Mouse (Mus musculus) limb, embryonic 15.5 days (tissue): ENCODE measurements around the gene Pdzd8. TPM values are rescaled to one million over a fixed set of nuclear protein-coding genes. Genes with fewer than 3 reads are reported as not detected.

Source experiments
- ATAC-seq: fragments of 200-750 bp; cut with Nextera tagmentation; 2 replicates; pipeline ENCODE4 v1.8.0; 2017; ENCODE audit warnings: low read depth, moderate TSS enrichment; ENCODE audit not compliant: insufficient number of reproducible peaks, low FRiP score, low TSS enrichment
- H3K27ac ChIP-seq: fragments of 300-500 bp; sonication (generic); 2 replicates; pipeline ENCODE4 v1.5.1; 2015; ENCODE audit warnings: moderate library complexity, mild to moderate bottlenecking, inconsistent platforms
- H3K27me3 ChIP-seq: fragments of 300-500 bp; sonication (generic); 2 replicates; pipeline ENCODE4 v1.6.1; 2015; ENCODE audit warnings: inconsistent platforms
- H3K36me3 ChIP-seq: fragments of 300-500 bp; sonication (generic); 2 replicates; pipeline ENCODE4 v1.6.1; 2015; ENCODE audit warnings: inconsistent platforms
- H3K4me1 ChIP-seq: fragments of 300-500 bp; sonication (generic); 2 replicates; pipeline ENCODE4 v1.6.1; 2015; ENCODE audit warnings: inconsistent platforms
- H3K4me2 ChIP-seq: fragments of 300-500 bp; sonication (generic); 2 replicates; pipeline ENCODE4 v1.6.1; 2015; ENCODE audit warnings: mild to moderate bottlenecking, inconsistent platforms
- H3K4me3 ChIP-seq: fragments of 300-500 bp; sonication (generic); 2 replicates; pipeline ENCODE4 v1.5.1; 2015; ENCODE audit warnings: mild to moderate bottlenecking, inconsistent platforms
- H3K9ac ChIP-seq: fragments of 300-500 bp; sonication (generic); 2 replicates; pipeline ENCODE4 v1.6.1; 2015; ENCODE audit warnings: inconsistent platforms
- H3K9me3 ChIP-seq: fragments of 300-500 bp; sonication (generic); 2 replicates; pipeline ENCODE4 v1.6.1; 2016; ENCODE audit warnings: inconsistent platforms
- WGBS: fragments of 180-500 bp; shearing (Covaris S2); methylation state at CpG from one replicate; pipeline ENCODE4 v1.1.7; 2015; 5-methylcytosine and 5-hydroxymethylcytosine counted together
- polyA plus RNA-seq: library from polyadenylated mRNA; unstranded; fragments of >200 nt; fragmentation: Nextera tagmentation; extraction: Ambion mirVana; gene quantifications from 2 replicates; pipeline ENCODE4 v1.2.1, GENCODE M21; 2015

Pdzd8 gene
- polyA plus RNA-seq, 1 experiment from 2014 or later, result 10.1 TPM

DNA sequence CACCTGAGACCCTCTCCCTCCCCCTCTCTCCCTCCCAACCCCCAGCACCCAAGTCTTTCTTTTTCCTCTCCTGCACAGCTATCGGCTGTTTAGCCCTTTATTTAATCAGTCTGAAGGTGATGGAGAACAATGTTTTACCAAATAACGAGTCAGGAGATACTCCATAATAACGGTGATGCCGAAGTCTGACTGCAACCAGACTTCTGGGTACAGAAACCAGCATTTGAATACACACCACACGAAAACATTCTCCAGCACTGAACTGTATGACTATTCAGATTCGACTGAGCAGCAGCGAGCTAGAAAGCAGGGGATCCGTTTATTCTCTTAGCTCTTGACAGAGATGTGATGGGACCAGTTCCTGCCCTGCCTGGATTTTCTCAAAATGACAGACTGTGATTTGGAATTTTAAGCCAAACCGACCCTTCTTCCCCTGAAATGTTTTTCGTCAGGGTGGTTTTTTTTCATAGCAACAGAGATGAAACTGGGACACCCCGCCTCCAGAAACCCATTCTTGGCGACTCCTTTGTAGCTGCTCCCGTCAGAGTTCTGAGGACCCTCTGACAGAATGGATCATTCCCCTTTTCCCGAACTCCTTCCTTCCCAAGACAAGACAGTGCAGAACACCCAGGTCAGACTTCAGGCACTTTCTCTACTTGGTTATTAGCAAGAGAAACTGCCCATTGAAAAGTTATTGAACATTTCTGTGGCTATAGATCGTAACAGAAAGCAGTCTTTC, 5.7 kb upstream of the Pdzd8 start:
- WGBS, result 61% methylated on average over 15 of the region's 15 CpGs
- Histone ChIP-seq H3K9ac (no peak overlapping the region), H3K4me2 (no peak overlapping the region), H3K27ac (no peak overlapping the region), H3K4me1 (peaks cover 2% of the 10 kb centered on the region; the same call in 1 of the 2 replicates), H3K9me3 (no peaks in the 10 kb centered on the region), H3K27me3 (no peaks in the 10 kb centered on the region), H3K4me3 (no peak overlapping the region), H3K36me3 (no peaks in the 10 kb centered on the region)
- no peak for ATAC-seq

DNA sequence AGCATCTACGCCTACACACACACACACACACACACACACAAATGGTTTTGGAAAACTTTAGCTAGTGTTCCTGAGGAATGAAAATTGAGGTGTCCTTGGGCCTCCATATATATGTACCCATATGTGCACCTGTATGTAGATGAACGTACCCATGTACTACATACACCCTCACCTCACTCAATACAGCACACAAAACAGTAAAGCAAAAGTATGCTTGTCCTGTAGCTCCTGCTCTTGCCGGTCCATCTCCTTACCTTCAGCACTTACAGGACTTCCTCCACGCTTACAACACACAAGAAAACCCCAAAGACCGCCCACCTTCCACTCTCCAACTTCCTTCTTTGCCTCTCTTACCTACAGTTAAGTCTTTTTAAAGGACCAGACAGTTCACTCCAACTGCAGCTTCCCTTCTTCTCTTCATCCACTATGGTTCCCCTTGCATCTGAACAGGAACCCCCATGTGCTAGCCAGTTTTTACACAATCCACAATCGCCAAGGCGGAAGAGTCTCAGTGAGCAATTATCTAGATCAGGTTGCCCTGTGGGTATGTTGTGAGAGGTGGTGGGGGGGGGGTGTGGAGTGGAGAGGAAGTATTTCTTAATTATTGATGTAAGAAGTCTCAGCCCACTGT, 4.8 kb upstream of the Pdzd8 start:
- no peak overlapping the region for H3K4me3 ChIP-seq
- no peak overlapping the region for H3K4me2 ChIP-seq
- H3K27me3 ChIP-seq, result no peaks in the 10 kb centered on the region
- peaks cover 5% of the 10 kb centered on the region; the same call in 1 of the 2 replicates for H3K4me1 ChIP-seq
- no peak overlapping the region for H3K9ac ChIP-seq
- H3K36me3 ChIP-seq, result no peaks in the 10 kb centered on the region
- no peak for ATAC-seq
- no peaks in the 10 kb centered on the region for H3K9me3 ChIP-seq
- 80% methylated on average over 7 of the region's 7 CpGs for WGBS
- no peak overlapping the region for H3K27ac ChIP-seq

DNA sequence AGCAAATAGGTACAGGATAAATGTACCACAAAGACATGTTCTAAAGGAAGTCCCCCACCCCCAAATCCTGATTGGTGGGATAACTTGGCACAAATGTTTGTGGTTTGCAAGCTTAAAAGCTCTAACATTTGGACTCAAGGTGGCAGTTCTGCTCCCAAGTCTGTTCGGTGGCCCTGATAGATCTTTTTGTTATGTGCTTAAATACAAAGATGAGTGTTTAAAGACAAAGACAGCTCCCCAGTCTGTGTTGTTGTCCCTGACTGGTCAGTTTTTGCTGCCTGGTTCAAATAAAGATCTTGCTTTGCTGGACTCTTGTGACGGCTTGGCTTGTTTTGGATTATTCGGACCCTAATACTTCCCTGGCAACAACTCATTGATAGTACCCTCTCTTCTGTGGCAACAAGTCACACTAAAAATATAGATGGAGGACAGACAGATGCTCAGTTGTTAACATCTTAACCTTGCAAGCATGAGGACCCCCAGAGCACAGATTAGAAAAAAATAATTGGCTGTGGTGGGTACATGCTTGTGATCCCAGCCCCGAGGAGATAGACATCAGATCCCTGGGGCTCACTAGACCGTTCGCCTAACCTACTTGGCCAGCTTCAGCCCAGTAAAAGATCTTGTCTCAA, 3.9 kb upstream of the Pdzd8 start:
- H3K36me3 ChIP-seq, result no peaks in the 10 kb centered on the region
- no peaks in the 10 kb centered on the region for H3K9me3 ChIP-seq
- H3K27ac ChIP-seq, result no peak overlapping the region
- H3K4me1 ChIP-seq, result peaks cover 10% of the 10 kb centered on the region
- H3K9ac ChIP-seq, result no peak overlapping the region
- no peaks in the 10 kb centered on the region for H3K27me3 ChIP-seq
- no peak overlapping the region for H3K4me2 ChIP-seq
- no peak for ATAC-seq
- 82% methylated on average over 6 of the region's 6 CpGs for WGBS
- no peak overlapping the region for H3K4me3 ChIP-seq

DNA sequence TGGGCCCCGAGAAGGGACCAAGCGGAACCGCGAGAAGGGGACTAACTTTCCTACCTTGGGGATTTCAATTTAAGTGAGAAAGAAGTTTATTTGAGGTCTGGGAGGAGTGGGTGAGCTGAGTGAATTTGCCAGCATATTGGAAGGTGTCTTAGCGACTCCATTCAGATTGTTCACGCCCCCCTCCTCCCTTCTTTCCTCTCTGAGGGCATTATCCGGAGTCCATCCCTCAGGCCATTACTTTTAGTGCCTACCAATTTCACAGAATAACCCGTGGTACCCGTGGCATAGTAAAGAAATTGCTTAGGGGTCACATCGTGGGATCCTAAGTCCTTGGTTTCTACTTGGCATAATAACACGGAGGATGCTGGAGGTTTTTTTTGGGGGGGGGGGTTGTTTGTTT, 745 bp upstream of the Pdzd8 start:
- Histone ChIP-seq H3K4me2 (peak overlapping the region; percentile 93), H3K36me3 (no peaks in the 10 kb centered on the region), H3K4me3 (peak overlapping the region; percentile 96), H3K27ac (peak overlapping the region; percentile 92), H3K4me1 (peaks cover 22% of the 10 kb centered on the region), H3K27me3 (no peaks in the 10 kb centered on the region), H3K9ac (peak overlapping the region; percentile 91), H3K9me3 (no peaks in the 10 kb centered on the region)
- WGBS, result 2% methylated on average over 11 of the region's 11 CpGs
- ATAC-seq, result no peak

DNA sequence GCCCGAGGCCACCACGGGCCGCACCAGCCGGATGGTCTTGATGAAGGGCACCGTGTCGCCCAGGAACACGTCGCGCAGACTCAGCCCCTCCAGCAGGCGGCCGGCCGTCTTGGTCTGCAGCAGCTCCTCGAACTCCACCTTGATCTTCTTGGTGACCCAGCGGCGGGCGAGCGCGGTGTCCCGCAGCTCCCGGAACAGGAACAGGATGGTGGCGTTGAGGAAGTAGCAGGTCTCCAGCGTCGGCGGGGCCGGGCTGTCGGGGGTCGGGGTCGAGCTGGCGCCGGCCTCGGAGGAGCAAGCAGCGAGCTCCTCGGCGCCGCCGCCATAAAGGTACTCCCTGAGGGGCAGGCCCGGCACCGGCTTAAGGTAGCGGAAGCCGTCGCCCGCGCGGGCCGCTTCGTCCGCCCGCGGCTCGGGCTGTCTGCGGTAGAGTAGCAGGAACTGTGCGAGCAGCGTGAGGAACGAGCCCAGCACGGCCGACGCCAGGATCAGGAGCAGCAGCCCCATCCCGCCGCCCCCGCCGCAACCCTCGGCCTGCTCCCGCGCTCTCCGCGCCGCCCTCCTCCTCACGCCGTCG, 411 bp downstream of the Pdzd8 start:
- Histone ChIP-seq H3K9me3 (no peaks in the 10 kb centered on the region), H3K36me3 (no peaks in the 10 kb centered on the region), H3K4me3 (peak overlapping the region; percentile 96), H3K4me2 (peak overlapping the region; percentile 93), H3K27me3 (no peaks in the 10 kb centered on the region), H3K9ac (peak overlapping the region; percentile 91), H3K4me1 (peaks cover 26% of the 10 kb centered on the region), H3K27ac (peak overlapping the region; percentile 92)
- 1% methylated on average over 58 of the region's 70 CpGs for WGBS
- ATAC-seq, result peak; percentile 53

DNA sequence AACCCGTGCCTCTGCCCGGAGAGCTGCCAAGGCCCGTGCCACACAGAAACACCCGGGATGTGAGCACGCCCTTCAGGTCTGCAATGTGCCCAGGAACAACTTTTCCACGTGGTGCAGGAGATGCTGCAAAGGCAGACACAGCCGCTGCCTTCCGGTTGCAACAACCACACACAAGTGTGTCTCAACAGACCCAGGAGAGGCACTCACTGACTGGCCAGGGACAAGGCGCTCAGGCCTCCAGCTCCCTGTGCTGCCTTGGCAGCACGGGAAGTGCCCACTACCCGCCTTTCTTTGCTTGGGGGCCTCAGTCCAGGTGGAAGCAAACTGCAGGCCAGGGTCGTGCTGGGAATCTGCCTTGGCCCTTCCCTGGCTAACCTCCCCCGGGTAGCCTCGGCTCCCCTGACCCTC, 1.3 kb downstream of the Pdzd8 start:
- ATAC-seq, result 0 out of 2 replicates have a peak, but pooled peaks have one; percentile 26
- Histone ChIP-seq H3K4me2 (peak overlapping the region; percentile 93), H3K9me3 (no peaks in the 10 kb centered on the region), H3K36me3 (no peaks in the 10 kb centered on the region), H3K27me3 (no peaks in the 10 kb centered on the region), H3K4me3 (peak overlapping the region; percentile 96), H3K27ac (no peak overlapping the region), H3K4me1 (peaks cover 26% of the 10 kb centered on the region), H3K9ac (peak overlapping the region; percentile 91)
- WGBS, result 1% methylated on average over 14 of the region's 14 CpGs

DNA sequence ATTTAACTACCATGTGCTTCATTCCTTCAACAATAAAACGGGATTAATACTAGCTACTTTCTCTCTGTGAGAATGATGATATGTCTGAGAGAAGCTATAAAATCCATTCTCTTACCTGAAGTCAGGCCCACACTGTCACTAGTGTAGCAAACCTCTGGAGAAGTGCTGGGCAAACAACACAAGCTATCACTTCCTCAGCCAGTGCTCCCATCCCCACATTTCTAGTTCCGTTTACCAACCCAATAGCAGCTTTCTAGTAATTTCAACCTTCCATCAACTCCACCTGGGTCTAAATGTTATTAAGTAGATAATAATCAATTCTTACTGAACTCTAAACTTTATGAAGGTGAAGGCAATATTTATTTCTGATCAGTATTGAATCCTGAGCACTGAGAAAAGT, 2.6 kb downstream of the Pdzd8 start:
- WGBS, result 28% methylated on average over 2 of the region's 2 CpGs
- ATAC-seq, result no peak
- Histone ChIP-seq H3K4me2 (peak overlapping the region; percentile 93), H3K9me3 (no peaks in the 10 kb centered on the region), H3K9ac (no peak overlapping the region), H3K36me3 (no peaks in the 10 kb centered on the region), H3K27ac (no peak overlapping the region), H3K4me3 (peak overlapping the region; percentile 96; the same call in 1 of the 2 replicates), H3K4me1 (peaks cover 26% of the 10 kb centered on the region), H3K27me3 (no peaks in the 10 kb centered on the region)

DNA sequence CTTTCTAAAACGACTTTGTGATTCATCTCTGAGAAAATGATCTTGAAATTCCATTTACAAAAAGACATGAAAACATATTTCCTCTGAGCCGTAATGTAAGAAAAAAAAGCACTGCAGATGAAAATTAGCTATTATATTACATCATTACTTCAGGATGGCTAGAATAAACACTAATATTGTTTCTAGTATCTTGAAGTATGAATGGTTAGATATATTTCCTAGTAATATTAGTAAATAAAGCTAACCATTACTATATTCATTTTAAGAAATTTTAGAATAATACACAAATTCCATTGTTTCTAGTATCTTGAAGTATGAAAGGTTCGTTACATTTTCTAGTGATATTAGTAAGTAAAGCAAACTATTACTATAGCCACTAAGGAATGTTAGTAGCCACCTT, 5.7 kb downstream of the Pdzd8 start:
- Histone ChIP-seq H3K27ac (no peak overlapping the region), H3K9ac (no peak overlapping the region), H3K4me3 (no peak overlapping the region), H3K9me3 (no peaks in the 10 kb centered on the region), H3K4me2 (no peak overlapping the region), H3K4me1 (peaks cover 20% of the 10 kb centered on the region), H3K27me3 (no peaks in the 10 kb centered on the region), H3K36me3 (no peaks in the 10 kb centered on the region)
- 82% methylated on average over 3 of the region's 3 CpGs for WGBS
- ATAC-seq, result no peak

DNA sequence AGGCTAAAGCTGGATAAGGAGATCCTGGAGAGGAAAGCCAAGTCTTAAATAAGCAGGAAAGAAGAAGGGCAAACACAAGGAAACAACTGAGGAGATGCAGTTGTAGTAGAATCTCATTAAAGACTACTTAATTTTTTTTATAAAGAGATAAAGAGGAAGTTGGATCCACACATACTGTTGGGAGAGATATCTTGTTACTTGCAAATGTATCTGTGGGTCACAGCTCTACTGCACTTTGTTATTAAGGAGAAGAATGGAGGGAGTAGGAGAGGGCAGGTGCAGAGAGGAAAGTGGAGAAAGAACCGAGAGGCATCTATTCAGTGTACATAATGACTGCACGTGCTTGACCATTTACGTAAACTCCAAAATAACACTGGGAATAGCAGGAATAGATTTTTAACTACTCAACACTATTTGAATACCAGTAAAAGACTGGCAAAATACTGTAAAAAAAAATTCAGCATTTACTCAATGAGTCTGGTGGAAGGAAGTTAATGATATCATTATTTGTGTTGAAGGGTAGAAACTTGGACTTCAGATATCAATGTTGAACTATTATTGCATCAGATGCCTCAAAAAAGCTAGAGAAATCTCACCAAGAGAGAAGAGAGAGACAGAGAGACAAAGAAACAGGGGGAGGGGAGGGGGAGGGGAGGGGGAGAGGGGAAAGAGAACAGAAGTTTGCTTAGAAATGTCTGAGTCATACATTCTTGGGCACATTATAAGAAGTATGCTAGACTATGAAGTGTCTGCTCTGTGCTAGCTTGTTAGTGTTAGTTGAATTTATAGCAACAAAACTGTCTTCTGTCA, 7.5 kb downstream of the Pdzd8 start:
- Histone ChIP-seq H3K27ac (no peak overlapping the region), H3K9ac (no peak overlapping the region), H3K4me2 (no peak overlapping the region), H3K36me3 (no peaks in the 10 kb centered on the region), H3K4me3 (no peak overlapping the region), H3K4me1 (peaks cover 6% of the 10 kb centered on the region; the same call in 1 of the 2 replicates), H3K9me3 (no peaks in the 10 kb centered on the region), H3K27me3 (no peaks in the 10 kb centered on the region)
- ATAC-seq, result no peak
- 81% methylated on average over 3 of the region's 3 CpGs for WGBS

DNA sequence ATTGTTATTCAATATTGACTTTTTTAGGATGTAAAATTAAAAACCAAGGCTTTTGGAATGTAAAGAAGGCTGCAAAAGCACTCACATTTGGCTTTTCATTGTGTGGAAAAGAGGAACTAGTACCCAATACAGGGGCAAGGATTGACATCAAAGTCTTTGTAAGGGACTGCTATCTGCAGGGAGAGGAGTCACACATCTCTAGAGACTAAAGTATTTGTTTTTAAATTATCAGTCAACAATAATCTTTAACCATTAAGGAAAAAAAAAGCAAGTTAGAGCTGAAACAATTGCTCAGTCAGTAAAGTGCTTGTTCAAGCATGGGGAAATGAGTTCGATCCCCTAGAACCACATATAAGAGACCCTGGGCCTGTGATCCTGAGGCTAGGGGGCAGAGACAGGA, 8.9 kb downstream of the Pdzd8 start:
- Histone ChIP-seq H3K9ac (no peak overlapping the region), H3K27ac (no peak overlapping the region), H3K4me1 (0 out of 2 replicates have a peak, but pooled peaks cover 3% of the 10 kb centered on the region), H3K36me3 (no peaks in the 10 kb centered on the region), H3K4me3 (no peak overlapping the region), H3K27me3 (no peaks in the 10 kb centered on the region), H3K9me3 (no peaks in the 10 kb centered on the region), H3K4me2 (no peak overlapping the region)
- 96% methylated on average over 1 of the region's 1 CpGs for WGBS
- ATAC-seq, result no peak

DNA sequence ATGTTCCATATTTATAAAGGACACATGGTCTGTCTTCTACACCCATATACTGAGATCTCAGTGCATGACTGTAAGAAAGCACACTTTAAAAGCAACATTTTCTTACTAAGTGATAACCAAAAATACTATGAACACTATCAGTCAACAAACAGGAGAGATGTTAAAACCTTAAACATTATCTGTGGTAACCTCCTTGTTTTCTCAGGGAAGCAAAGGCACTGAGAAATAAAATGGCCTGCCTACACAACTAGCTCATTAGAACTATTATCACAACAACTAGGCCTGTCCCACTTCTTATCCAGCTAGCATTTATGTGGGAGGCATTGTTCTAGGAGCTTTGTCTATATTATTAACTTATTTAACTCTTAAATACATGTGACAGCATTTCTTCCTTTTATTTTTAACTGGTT, 14.8 kb downstream of the Pdzd8 start:
- no peak for ATAC-seq
- Histone ChIP-seq H3K4me1 (no peaks in the 10 kb centered on the region), H3K4me3 (no peak overlapping the region), H3K4me2 (no peak overlapping the region), H3K9me3 (no peaks in the 10 kb centered on the region), H3K27me3 (no peaks in the 10 kb centered on the region), H3K36me3 (no peaks in the 10 kb centered on the region), H3K9ac (no peak overlapping the region), H3K27ac (no peak overlapping the region)
